Mouse (Mus musculus): ENCODE measurements at regions not wholly inside any gene's neighbourhood (a gene's known extent, or its start where the extent isn't known, plus 50 kb on each side); places are given as distances from the start of the nearest gene placed in this dataset.

DNA sequence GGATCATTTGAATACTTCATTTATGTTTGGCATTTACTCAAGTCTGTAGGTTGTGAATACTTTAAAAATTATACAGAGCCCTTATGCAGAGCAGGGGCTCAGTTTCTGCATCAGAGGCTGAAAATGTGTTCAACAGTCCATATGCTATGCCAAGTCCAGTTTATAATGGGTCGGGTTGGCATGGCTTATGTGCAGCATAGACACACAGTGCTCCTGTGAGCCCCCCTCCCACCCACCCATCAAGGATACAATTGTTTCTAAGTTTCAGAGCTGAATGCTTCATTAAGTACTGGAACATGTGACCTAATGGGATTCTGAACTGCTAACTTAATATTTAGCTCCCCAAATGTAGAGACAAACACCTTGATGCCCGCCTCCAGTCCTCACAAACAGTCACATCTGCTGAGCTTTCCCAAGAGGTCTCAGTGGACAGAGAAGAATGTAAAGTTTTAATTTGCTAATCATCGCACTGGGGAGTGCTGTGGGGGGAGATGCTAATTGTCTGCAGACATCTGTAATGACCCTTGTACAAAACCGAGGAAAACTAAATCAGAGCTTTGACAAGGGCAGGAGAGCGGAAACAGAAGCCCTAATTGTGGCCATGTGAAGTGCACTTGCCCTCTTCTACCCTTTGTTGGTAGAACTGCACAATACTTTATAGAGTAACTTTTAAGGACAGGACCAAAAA lies 937.4 kb downstream of the Tmem182 start:
- TF ChIP-seq CTCF (IDR thresholded peaks at IDR 0.05; ENCODE audit: borderline replicate concordance, extremely low read depth, insufficient read depth, insufficient read length) (no peak), POLR2A (IDR thresholded peaks at IDR 0.05; ENCODE audit: borderline replicate concordance, extremely low read depth, insufficient read depth, insufficient read length, poor library complexity, severe bottlenecking) (no peak)

All from brain, embryonic 14.5 days (tissue).